Mouse (Mus musculus) myocyte (in vitro differentiated cells): ENCODE data around the gene Srms.

ENCODE experiments used
- CEBPB ChIP-seq: IDR thresholded peaks from 2 replicates; pipeline ENCODE4 v1.6.1; 2011; ENCODE audit warnings: mild to moderate bottlenecking, moderate library complexity; ENCODE audit not compliant: poor library complexity, insufficient read depth, severe bottlenecking
- E2F4 ChIP-seq: IDR thresholded peaks from one replicate; pipeline ENCODE4 v1.6.1; 2011; ENCODE audit warnings: mild to moderate bottlenecking, control low read depth, moderate library complexity; ENCODE audit not compliant: insufficient read depth
- MAX ChIP-seq: IDR thresholded peaks from one replicate; pipeline ENCODE4 v1.6.1; 2011; ENCODE audit warnings: low read depth, mild to moderate bottlenecking, control low read depth
- MYOD1 ChIP-seq, 3 experiments: IDR thresholded peaks; one replicate each; pipeline ENCODE4 v1.6.1; 2011; ENCODE audit warnings: control low read depth in 2 of 3, low read depth in 2 of 3, mild to moderate bottlenecking in 2 of 3, moderate library complexity in 1 of 3; ENCODE audit not compliant: insufficient read length in 2 of 3, control insufficient read depth in 1 of 3
- MYOG ChIP-seq, 3 experiments: IDR thresholded peaks; one replicate each; pipeline ENCODE4 v1.6.1; 2011; ENCODE audit warnings: control low read depth in 2 of 3, low read depth in 2 of 3, mild to moderate bottlenecking in 2 of 3; ENCODE audit not compliant: insufficient read length in 2 of 3, control insufficient read depth in 1 of 3, insufficient read depth in 1 of 3
- POLR2A ChIP-seq: IDR thresholded peaks from one replicate; pipeline ENCODE4 v1.6.1; 2011; ENCODE audit warnings: low read depth, mild to moderate bottlenecking, control low read depth, moderate library complexity; ENCODE audit not compliant: insufficient read length
- POLR2AphosphoS2 ChIP-seq: IDR thresholded peaks from one replicate; pipeline ENCODE4 v1.6.1; 2011; ENCODE audit warnings: low read depth, control low read depth; ENCODE audit not compliant: insufficient read length
- REST ChIP-seq: IDR thresholded peaks from one replicate; pipeline ENCODE4 v1.6.1; 2011; ENCODE audit warnings: mild to moderate bottlenecking, control low read depth, moderate library complexity; ENCODE audit not compliant: insufficient read depth, insufficient read length
- SRF ChIP-seq: IDR thresholded peaks from one replicate; pipeline ENCODE4 v1.6.1; 2011; ENCODE audit warnings: low read depth; ENCODE audit not compliant: control insufficient read depth, insufficient read length
- TCF12 ChIP-seq: IDR thresholded peaks from one replicate; pipeline ENCODE4 v1.6.1; 2011; ENCODE audit warnings: mild to moderate bottlenecking, control low read depth; ENCODE audit not compliant: poor library complexity, insufficient read depth, severe bottlenecking
- TCF3 ChIP-seq: IDR thresholded peaks from one replicate; pipeline ENCODE4 v1.6.1; 2011; ENCODE audit warnings: low read depth, control low read depth; ENCODE audit not compliant: insufficient read length
- USF1 ChIP-seq: IDR thresholded peaks from one replicate; pipeline ENCODE4 v1.6.1; 2011; ENCODE audit warnings: low read depth, mild to moderate bottlenecking, control low read depth, moderate library complexity

GRCm38 (mm10) chr2:181189321-181189720, 23.7 kb downstream of the Srms start:
- TF ChIP-seq POLR2A (no peak), E2F4 (no peak), MYOG (IDR thresholded peaks at IDR 0.05; ENCODE audit: control insufficient read depth in 1 of 3, insufficient read depth in 1 of 3, insufficient read length in 2 of 3, low read depth in 2 of 3) (no peak), TCF3 (no peak), TCF12 (no peak), SRF (no peak), USF1 (no peak), CEBPB (no peak), REST (no peak), MAX (no peak), POLR2AphosphoS2 (no peak), MYOD1 (IDR thresholded peaks at IDR 0.05; ENCODE audit: control insufficient read depth in 1 of 3, insufficient read length in 2 of 3, low read depth in 2 of 3) (no peak)
